Mouse (Mus musculus) spleen, adult 2 months (tissue): Measurements from ENCODE around the gene Btf3. TPM values are rescaled to one million over a fixed set of nuclear protein-coding genes. Genes with fewer than 3 reads are reported as not detected.

Experiments
- DNase-seq, 2 experiments: peaks; one replicate each; pipeline versions ENCODE4 v3.0.0 to v3.0.0-alpha.2; 2012 to 2021; ENCODE audit warnings: low spot score in 2 of 2, low read depth in 1 of 2
- H3K27ac ChIP-seq: fragments of 200-500 bp; 2 replicates; pipeline ENCODE4 v1.5.1; 2012; ENCODE audit warnings: low read length, inconsistent platforms; ENCODE audit not compliant: insufficient read depth
- H3K27me3 ChIP-seq: fragments of 200-500 bp; 2 replicates; pipeline ENCODE4 v1.6.1; 2012; ENCODE audit warnings: mild to moderate bottlenecking, moderate library complexity, low read length, inconsistent platforms; ENCODE audit not compliant: control insufficient read depth, insufficient read depth
- H3K36me3 ChIP-seq: fragments of 200-500 bp; 2 replicates; pipeline ENCODE4 v1.6.1; 2012; ENCODE audit warnings: mild to moderate bottlenecking, low read length, inconsistent platforms; ENCODE audit not compliant: control insufficient read depth, insufficient read depth
- H3K4me1 ChIP-seq: fragments of 200-500 bp; 2 replicates; pipeline ENCODE4 v1.6.1; 2011; ENCODE audit warnings: inconsistent platforms; ENCODE audit not compliant: control insufficient read depth, insufficient read depth, insufficient read length
- H3K4me3 ChIP-seq: fragments of 200-500 bp; 2 replicates; pipeline ENCODE4 v1.5.1; 2011; ENCODE audit warnings: mild to moderate bottlenecking, inconsistent platforms; ENCODE audit not compliant: insufficient read depth, insufficient read length; ENCODE audit errors: extremely low read depth
- CTCF ChIP-seq: fragments of 200-500 bp; IDR thresholded peaks from 2 replicates; pipeline ENCODE4 v1.5.1; 2011; ENCODE audit warnings: mild to moderate bottlenecking, inconsistent platforms; ENCODE audit not compliant: insufficient read depth, insufficient read length, insufficient replicate concordance; ENCODE audit errors: extremely low read depth
- POLR2A ChIP-seq: fragments of 200-500 bp; IDR thresholded peaks from 2 replicates; pipeline ENCODE4 v1.6.1; 2011; ENCODE audit warnings: low read depth, low read length, inconsistent platforms
- WGBS: fragments of 180-500 bp; shearing (Covaris S2); methylation state at CpG from one replicate; pipeline ENCODE4 v1.1.7; 2018; 5-methylcytosine and 5-hydroxymethylcytosine counted together
- polyA plus RNA-seq: library from polyadenylated mRNA; depleted of rRNA; stranded (reverse); fragments of >200 nt; gene quantifications from 2 replicates; pipeline ENCODE4 v1.2.3, GENCODE M21; 2012

The Btf3 gene
- polyA plus RNA-seq, 1 experiment: 83.0 TPM

DNA sequence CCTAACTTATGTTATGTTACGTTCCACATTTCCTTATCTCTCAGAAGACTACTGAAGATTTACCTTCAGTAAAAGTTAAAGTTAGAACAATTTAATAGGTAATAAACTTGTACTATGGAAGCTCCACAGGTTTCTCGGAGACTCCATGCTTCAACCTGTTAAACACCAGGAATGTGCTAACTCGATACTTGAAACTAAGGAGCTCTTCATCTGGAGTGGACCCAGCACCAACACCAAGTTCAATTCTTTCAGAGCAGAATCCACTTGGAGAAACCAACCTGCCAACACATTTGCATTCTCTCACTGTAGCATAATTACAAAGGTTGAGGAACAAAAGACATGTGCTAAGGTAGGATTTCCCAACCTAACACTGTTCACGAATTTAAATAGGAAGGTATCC, 1.7 kb downstream of the Btf3 start:
- no peak overlapping the region for H3K4me3 ChIP-seq
- H3K27me3 ChIP-seq: no peaks in the 10 kb centered on the region
- no peak for DNase-seq
- H3K27ac ChIP-seq: no peak overlapping the region
- peaks cover 2% of the 10 kb centered on the region; the same call in 1 of the 2 replicates for H3K4me1 ChIP-seq
- 79% methylated on average over 4 of the region's 4 CpGs for WGBS
- TF ChIP-seq CTCF: no peak
- TF ChIP-seq POLR2A: no peak
- peaks cover 23% of the 10 kb centered on the region for H3K36me3 ChIP-seq

DNA sequence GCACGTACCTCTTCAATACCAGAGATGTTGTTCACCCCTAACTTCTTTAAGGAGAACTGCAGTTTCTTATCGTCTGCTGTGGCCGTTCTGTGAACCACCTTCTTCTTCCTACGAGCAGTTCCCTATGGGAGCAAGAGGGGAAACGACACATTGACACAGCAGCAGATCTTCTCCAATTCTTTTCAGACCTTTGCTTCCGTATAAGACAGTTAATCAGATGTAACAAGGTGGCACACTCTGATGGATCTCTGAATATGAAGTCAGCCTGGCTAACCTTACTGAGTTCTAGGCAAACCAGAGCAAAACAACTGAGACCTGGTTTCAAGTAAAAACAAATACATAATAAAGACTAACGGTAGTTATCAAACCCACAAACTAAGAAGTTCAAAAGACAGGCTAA, 3.2 kb downstream of the Btf3 start:
- DNase-seq: no peak
- 80% methylated on average over 7 of the region's 7 CpGs for WGBS
- peaks cover 27% of the 10 kb centered on the region for H3K36me3 ChIP-seq
- no peak overlapping the region for H3K4me3 ChIP-seq
- no peak overlapping the region for H3K27ac ChIP-seq
- H3K27me3 ChIP-seq: no peaks in the 10 kb centered on the region
- TF ChIP-seq POLR2A (no peak), CTCF (no peak)
- peaks cover 2% of the 10 kb centered on the region; the same call in 1 of the 2 replicates for H3K4me1 ChIP-seq

DNA sequence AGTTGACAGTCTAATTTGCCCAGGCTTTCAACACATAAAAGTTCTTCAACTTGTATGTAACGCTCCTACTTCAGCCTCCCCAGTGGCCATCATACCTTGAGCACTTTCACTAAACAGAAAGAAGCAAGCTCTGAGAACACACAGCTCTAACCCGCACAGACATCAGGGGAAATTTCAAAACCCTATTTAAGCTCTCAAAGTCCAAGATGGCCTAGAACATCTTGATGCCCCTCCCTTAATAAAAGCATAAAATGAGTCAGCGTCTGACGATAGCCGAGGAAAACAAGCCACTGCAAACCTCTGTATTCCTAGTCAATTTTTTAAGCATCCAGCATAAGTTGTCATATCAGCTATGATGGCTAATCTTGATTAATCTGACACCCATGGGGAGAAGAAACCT, 5.2 kb downstream of the Btf3 start:
- no peaks in the 10 kb centered on the region for H3K27me3 ChIP-seq
- no peak for TF ChIP-seq POLR2A
- no peak for TF ChIP-seq CTCF
- no peak overlapping the region for H3K4me3 ChIP-seq
- no peak overlapping the region for H3K27ac ChIP-seq
- H3K36me3 ChIP-seq: peaks cover 31% of the 10 kb centered on the region
- WGBS: 97% methylated on average over 5 of the region's 5 CpGs
- DNase-seq: no peak
- H3K4me1 ChIP-seq: peaks cover 2% of the 10 kb centered on the region; the same call in 1 of the 2 replicates

DNA sequence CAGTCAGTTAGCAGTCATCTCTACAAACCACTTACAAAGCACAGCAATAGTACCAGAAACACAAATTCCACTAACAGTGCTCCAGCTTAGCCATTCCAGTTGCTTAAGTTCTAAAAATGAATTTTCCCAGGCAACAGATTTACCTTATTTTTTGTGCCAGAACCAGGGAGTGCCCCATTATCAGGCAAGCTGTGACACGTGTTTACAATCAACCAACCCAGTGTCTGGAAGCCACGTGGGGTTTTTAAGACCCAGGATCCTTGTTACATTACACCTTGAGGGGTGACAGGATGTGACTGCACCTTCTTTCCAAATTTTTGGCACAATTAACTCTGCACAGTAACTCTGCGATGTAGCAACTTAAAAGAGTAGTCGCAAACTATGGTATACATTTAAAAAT, 8.1 kb downstream of the Btf3 start:
- H3K4me3 ChIP-seq: no peak overlapping the region
- 90% methylated on average over 4 of the region's 4 CpGs for WGBS
- H3K27me3 ChIP-seq: no peaks in the 10 kb centered on the region
- H3K27ac ChIP-seq: no peak overlapping the region
- no peak for DNase-seq
- no peaks in the 10 kb centered on the region for H3K4me1 ChIP-seq
- TF ChIP-seq POLR2A (no peak), CTCF (no peak)
- H3K36me3 ChIP-seq: peaks cover 28% of the 10 kb centered on the region

DNA sequence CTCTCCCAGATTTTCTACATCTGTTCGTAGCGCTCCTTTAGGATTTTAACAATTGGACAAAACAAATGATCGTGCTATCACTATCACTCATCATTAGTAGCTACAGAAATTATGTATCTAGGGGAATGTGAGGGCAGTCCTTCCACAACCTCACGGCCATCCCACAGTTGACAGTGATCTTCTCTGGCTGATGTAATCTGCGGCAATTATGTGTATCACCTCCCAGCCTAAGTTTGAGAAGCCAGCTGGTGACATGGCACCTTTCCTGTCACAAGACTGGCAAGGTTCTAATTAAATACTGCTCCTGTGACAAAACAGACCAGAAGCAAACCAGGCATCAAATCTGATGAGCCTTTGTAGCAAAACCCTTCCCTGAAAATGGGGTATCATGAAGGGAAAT, 8.8 kb downstream of the Btf3 start:
- peaks cover 26% of the 10 kb centered on the region for H3K36me3 ChIP-seq
- 92% methylated on average over 5 of the region's 5 CpGs for WGBS
- H3K27ac ChIP-seq: no peak overlapping the region
- H3K4me3 ChIP-seq: no peak overlapping the region
- no peaks in the 10 kb centered on the region for H3K4me1 ChIP-seq
- no peak for TF ChIP-seq CTCF
- TF ChIP-seq POLR2A: no peak
- no peak for DNase-seq
- H3K27me3 ChIP-seq: no peaks in the 10 kb centered on the region

DNA sequence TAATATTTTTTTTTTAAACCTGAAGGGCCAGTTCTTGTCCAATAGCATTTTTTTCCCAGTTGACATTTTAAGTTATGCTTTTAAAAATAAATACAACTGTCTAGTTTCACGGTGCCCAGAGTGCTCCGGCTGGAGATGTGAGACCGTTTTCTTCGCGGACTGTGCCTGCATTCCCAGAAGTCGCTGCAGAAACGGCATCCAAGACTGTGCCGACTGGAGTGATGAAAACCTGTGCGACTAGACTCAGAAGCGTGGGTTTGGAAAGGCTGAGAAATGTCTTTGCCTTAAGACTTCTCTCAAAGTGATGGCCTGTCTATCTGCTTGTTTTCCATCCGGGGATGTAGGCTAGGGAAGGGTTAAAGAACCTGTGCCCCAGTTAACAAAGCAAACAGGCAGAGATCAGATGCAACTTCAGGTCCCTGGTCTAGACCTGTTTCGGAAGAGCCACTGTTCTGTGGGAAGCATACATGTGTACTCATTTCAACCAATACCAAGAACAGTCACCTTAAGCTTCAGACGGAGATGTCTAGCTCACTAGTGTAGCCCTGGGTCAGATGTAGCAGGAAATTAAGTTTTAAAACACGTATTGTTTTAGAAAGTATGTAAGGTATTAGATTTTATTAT, 9.8 kb downstream of the Btf3 start:
- Histone ChIP-seq H3K4me1 (no peaks in the 10 kb centered on the region), H3K4me3 (no peak overlapping the region), H3K27me3 (no peaks in the 10 kb centered on the region), H3K36me3 (peaks cover 22% of the 10 kb centered on the region; the same call in 1 of the 2 replicates), H3K27ac (no peak overlapping the region)
- DNase-seq: no peak
- 85% methylated on average over 14 of the region's 14 CpGs for WGBS
- TF ChIP-seq CTCF (no peak), POLR2A (no peak)

DNA sequence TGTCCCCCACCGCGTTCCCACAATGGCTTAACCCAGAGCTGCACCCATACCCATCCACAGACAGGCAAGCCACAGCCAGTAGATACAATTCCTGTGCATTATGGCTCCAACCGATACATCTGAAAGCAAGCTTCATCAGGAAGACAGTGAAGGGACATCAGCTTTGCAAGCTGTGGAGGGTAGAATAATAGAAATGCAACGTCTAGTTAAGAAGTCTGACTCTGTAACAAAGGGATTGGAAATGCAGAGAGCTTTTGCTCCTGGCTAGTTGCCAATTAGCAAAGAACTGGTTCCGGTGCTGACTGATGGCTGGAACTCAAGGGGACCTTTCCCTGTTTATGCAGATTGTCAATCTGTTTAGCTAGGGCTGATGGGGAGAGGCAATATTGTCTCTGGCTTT, 10.4 kb downstream of the Btf3 start:
- TF ChIP-seq CTCF (no peak), POLR2A (no peak)

DNA sequence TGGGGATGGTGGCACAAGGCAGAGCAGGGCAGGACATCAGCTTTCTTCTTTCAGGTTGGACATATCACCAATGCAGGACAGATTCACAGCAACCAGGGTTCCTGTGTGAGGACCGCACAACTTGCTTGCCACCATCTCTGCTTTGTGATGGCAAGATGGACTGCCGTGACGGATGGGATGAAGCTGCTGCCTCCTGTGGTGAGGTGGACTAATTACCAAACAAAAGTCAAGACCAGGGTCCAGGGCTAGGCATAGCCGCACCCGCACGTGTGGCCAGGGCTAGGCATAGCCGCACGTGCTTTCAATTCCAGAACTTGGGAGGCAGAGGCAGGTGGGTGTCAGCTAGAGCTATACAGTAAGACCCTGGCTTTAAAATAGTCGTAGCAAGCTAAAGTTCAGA, 11.5 kb downstream of the Btf3 start:
- TF ChIP-seq CTCF: no peak
- no peak for TF ChIP-seq POLR2A
- DNase-seq: no peak

More for the DNA sequence above, 10.4 kb downstream of the Btf3 start:
- Histone ChIP-seq H3K4me3 (no peak overlapping the region), H3K27ac (no peak overlapping the region), H3K4me1 (no peaks in the 10 kb centered on the region), H3K27me3 (no peaks in the 10 kb centered on the region), H3K36me3 (peaks cover 19% of the 10 kb centered on the region; the same call in 1 of the 2 replicates)
- 75% methylated on average over 5 of the region's 5 CpGs for WGBS
- DNase-seq: no peak

More for the DNA sequence above, 11.5 kb downstream of the Btf3 start:
- Histone ChIP-seq H3K4me1 (no peaks in the 10 kb centered on the region), H3K36me3 (peaks cover 9% of the 10 kb centered on the region; the same call in 1 of the 2 replicates), H3K27me3 (no peaks in the 10 kb centered on the region), H3K4me3 (no peak overlapping the region), H3K27ac (no peak overlapping the region)
- WGBS: 94% methylated on average over 9 of the region's 9 CpGs
